Mouse (Mus musculus) lung, adult 2 months (tissue): ENCODE results near the gene 2310022A10Rik.

Source experiments
- CTCF ChIP-seq: fragments of 200-500 bp; IDR thresholded peaks from 2 replicates; pipeline ENCODE4 v1.5.1; 2011; ENCODE audit warnings: mild to moderate bottlenecking, low read length, control low read depth; ENCODE audit not compliant: insufficient read depth
- POLR2A ChIP-seq: fragments of 200-500 bp; IDR thresholded peaks from 2 replicates; pipeline ENCODE4 v1.6.1; 2011; ENCODE audit warnings: low read depth, mild to moderate bottlenecking, control low read depth, low read length, borderline replicate concordance; ENCODE audit errors: extremely low read depth

DNA sequence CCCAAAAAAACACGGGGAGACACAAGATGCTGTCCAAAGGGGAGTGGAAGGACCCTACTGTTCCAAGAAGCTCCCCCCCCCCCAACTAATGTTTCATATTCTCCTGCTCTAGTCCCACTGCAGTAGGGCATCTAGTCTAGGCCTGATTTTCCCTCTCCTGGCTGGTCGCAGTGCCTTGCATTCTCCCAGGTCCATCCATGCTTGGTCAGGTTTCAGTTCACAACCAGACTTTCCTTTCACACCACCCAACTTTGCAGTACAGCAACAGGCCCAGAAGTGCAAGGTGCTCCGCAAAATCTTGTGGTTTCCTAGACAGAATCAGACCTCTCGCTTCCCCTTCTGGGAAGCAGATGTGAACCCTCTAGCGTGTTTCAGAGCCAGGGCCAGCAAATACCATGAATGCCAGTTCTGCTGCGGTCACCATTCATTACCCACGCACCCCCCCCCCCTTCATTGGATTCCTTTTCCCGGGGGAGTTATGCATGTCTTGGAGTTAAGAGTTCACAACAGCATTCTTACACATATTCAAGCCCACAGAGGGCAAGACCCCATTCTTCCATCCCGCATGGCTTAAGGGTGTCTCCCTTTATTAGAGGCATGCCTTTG, 46.2 kb upstream of the 2310022A10Rik start:
- TF ChIP-seq POLR2A (no peak), CTCF (no peak)
